Mouse (Mus musculus) fat pad, adult 2 months (tissue): ENCODE data around the gene Wdr46.
"Not testable (repeated sequence)": the region's sequence is repeated elsewhere in the genome, so short reads cannot be mapped to it uniquely, and the experiment has no call there.

Source experiments
- DNase-seq: peaks from one replicate; pipeline ENCODE4 v3.0.0-alpha.2; 2011; ENCODE audit warnings: low read depth, low spot score; ENCODE audit errors: extremely low read depth

Gene Wdr46

DNA sequence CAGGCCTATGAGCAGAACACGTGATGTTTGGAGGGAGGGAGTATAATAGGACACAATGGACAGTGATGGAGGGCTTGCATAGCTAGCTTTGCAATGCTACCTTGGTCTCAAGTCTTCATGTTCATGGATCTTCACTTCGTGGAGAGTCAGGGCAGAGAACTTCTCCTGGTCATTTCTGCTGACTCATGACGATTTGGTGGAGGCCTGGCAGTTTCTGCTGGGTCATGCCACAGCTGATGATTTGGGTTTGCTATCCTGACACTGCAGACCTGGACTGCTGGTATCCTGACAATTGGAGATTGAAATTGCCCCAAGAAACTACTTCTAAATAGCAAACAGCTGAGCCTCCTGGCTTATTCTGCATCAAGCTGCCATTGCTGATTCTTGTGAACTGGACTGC is 33.1 kb downstream of the Wdr46 start:
- no peak for DNase-seq

DNA sequence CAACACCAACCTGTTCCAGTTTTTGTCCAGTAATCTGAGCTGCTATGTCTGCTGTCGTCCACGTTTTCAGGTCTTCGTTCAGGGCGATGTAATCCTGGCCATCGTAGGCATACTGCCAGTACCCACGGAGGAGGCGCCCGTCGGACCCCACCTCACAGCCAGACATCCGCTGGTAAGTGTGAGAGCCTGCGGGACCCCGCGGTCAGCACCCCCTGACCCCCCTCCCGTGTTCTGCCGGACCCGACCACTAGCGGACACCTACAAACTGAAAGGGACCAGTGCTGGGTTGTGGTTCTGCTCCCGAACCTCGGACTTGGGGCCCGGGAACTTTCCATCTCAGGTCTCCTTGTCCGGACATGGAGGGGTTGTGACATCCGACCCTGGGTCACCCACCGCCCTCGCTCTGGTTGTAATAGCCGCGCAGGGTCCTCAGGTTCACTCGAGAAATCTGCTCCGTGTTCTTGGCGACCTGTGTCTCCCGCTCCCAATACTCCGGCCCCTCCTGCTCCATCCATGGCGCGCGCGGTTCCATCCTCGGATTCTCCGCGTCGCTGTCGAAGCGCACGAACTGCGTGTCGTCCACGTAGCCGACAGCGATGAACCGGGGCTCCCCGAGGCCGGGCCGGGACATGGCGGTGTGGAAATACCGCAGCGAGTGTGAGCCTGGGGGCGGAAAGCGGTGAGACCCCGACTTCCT is 37.5 kb downstream of the Wdr46 start:
- DNase-seq = no peak

DNA sequence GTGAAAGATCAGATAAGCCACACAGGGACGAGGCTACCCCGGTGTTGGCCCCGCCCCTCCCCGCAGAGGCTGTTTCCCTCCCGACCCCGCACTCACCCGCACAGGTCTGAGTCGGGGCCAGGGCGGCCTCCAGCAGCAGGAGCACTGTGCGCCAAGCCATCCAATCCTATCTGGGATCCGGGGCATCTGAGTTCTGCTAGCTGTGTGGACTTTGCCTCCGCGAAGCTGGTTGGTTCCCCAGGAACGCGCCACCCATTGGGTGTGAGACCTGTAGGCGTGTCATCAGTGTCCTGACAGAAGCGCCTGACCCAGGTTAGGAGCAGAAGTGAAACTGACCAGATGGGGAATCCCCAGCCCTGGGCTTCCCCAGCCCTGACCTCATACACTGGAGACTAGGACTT is 38.2 kb downstream of the Wdr46 start:
- DNase-seq = no peak

DNA sequence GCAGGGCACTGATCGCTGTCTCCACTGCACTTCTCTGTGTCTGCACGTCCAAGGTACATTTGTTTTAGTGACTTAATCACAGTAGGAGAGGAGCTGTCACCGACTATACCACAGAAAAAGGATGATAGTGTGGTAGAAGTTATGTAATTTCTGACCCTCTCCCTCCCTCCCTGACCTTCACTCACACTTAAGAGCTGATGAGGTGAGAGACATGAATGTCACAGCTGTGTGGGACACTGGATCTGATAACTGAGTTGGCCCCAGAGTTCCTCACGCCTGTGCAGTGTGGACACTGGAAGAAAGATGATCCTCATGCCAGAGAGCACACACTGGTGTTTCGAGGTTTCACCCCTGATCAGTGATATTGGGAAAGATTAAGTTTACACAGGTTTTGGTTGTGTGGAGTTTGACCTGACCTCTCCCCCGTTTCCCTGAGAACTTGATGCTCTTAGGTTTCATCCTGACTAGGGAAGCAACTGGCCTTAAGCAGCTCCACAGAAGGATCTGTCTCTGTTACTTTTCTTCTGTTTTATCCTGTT is 39.1 kb downstream of the Wdr46 start:
- no peak for DNase-seq

DNA sequence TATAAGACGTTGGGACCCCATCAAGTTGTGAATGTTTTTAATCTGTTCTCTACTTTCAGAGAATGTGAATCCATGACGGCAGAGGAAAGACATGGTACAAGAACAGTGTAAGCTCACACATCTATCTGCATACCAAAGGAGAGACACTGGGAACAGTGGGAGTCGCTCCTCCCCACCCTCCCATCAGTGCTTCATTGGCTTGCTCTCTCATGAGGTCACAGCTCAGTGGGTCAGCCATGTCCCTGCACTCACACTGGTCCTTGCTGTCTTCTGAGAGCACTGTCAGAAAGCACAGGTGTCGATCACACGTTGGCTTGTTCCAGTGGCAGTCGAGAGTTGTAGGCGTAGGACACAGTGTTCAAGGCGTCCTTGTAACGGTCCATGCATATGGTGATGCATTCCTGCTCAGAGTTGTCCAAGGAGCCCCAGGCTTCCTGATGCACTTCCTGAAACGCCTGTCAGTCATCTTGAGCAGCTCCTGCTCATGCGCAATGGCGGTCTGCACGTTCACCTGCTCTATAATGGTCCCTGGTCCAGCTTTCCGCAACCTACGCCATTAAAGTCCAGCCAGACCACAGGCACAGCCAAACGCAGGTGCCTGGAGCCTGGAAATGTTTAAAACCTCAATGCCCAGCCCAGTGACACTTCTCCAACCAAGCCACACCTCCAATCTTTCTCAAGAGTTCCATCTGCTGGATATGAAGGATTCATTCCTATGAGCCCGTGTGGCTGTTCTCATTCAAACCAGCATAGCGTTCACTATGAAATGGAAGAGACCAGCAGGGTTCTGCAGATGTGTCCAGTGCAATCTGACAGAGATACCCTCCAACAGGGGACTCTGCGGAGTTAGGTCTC is 39.9 kb downstream of the Wdr46 start:
- DNase-seq = no peak

DNA sequence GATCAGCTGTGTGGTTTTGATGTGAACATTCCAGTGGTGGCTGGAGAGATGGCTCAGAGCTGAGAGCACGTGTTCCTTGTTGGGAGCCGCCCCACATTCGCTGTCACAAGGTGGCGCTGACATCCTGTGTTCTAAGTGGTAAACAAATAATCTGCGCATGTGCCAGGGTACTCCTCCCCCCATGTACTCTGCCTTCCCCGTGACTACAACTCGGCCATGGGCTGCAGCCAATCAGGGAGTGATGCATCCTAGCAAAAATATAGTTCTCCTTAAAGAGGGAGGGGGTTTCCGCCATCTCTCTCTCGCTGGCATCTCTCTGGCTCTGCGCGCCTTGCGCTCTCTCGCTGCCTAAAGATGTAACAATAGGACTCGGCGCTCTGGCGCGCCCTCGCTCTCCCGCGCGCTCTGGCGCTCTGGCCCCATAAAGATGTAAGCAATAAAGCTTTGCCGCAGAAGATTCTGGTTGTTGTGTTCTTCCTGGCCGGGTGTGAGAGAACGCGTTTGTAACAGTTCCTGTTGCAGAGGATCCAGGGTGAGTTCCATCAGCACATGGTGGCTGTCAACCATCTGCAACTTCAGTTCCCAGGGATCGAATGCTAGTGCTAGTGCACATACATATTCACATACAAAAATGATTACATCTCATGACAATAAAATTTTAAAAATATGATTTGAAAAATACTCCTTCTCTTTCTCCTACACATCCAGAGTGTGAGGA is 40.9 kb downstream of the Wdr46 start:
- peak; percentile 36 for DNase-seq

DNA sequence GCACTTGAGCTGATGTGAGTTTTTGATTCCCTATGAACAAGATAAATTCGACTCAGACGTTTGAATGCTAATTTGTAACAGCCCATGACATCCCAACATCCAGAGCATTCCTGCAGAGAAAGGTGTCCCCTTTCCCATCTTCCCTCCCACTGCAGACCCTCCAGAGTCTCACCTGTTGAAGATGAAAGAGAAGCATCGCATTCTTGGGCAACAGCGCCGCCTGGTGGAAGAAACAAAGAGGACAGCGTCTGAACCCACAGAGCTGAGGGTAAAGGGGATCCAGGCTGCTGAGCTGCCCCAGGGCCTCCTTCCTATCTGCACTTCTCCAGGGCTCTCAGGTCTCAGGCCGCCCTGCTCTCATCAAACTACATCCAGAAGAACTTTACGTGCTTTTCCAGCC is 41.7 kb downstream of the Wdr46 start:
- not testable (repeated sequence) for DNase-seq

DNA sequence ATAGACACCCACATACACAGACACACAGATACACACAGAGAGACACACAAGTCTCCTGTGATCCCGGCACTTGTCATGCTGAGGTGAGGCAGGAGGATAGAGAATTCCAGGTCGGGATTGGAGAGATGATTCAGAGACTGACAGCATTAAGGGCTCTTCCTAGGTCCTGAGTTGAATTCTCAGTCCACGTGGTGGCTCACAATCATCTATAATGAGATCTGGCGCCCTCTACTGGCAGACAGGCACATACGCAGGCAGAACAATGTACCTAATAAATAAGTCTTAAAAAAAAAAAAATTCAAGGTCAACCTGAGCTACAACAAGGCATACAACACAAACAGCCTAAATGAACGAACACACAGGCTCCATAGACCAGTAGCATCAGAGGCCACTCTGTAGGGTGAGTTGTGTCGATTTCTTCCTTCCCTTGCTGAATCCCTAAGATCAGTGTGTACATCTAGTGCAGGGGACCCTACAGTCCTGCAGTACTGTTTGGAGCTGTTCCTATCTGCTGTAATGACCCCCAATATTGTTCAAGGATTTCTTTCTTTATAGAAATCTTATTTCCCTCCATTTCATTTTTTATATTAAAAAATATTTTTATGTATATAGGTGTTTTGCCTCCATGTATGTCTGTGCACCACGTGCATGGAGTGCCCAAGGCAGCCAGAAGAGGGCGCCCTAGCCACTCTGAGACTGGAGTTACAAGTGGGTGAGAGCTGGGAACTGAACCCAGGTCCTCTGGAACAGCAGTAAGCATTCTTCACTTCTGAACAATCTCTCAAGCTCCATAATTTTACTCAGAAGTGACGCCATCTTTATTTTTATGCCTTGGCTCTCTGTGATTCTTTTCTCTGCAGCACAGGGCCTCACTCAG is 51.6 kb downstream of the Wdr46 start:
- no peak for DNase-seq

DNA sequence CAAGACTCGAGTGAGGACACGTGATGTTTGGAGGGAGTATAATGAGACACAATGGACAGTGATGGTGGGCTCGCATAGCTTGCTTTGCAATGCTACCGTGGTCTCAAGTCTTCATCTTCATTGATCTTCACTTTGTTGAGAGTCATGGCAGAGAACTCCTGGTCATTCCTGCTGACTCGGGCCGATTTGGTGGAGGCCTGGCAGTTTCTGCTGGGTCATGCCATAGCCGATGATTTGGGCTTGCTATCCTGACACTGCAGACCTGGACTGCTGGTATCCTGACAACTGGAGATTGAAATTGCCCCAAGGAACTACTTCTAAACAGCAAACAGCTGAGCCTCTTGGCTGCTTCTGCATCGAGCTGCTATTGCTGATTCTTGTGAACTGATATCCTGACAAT is 54.5 kb downstream of the Wdr46 start:
- DNase-seq = no peak

DNA sequence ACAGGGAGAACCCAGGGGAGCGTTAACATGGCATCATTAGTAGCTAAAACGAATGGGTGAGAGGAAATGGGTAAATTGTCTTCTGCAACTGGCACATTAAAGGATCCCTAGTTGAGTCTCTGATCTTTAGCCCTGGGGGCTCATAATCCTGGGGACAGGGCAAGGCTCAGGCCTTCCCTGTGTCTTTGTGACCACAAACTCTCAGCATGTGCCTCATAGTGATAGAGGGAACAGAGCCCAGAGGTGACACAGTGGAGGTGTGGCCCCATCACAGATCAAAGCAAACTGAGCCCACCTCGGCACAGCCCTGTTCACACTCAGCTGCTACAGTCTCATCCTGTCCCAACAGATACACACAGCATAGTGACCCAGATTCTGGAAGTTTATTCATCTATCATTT is 55.2 kb downstream of the Wdr46 start:
- no peak for DNase-seq

DNA sequence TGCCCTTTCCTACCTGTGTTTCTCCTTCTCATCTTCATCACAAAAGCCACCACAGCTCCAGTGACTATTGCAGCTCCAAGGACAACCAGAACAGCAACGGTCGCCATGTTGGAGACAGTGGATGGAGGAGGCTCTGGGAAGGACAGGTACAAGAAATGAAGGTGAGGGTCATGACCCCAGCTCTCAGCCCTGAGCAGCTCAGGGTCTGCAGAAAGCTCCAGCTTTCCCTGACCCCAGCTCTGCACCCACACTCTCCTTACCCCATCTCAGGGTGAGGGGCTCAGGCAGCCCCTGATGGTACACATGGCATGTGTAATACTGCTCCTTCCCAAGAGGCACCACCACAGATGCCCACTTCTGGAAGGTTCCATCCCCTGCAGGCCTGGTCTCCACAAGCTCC is 56.6 kb downstream of the Wdr46 start:
- not testable (repeated sequence) for DNase-seq

DNA sequence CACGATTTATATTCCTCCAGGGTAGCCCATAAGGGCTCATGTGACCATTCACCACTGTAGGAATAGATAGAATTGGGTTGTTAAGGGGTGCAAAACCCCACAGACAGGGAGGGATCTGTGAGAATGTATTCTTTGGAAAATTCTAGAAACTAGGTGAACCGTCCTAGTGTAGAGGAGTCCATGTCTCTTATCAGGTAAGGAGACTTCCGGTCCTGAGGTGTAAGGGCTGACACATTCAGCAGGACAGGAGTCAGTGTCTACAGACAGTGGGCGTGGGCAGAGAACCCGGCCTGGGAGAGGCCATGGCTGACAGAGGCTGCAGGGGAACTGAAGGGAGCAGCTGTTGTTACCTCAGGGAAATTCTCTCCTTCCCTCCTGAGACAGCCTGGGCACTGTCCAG is 58.2 kb downstream of the Wdr46 start:
- DNase-seq = not testable (repeated sequence)
